Mouse (Mus musculus) hindbrain, embryonic 16.5 days (tissue): ENCODE data around the gene Cct5. TPM values are rescaled to one million over a fixed set of nuclear protein-coding genes. Genes with fewer than 3 reads are reported as not detected.

Experiments
- ATAC-seq: fragments of 200-750 bp; cut with Nextera tagmentation; 2 replicates; pipeline ENCODE4 v1.8.0; 2017; ENCODE audit warnings: moderate TSS enrichment, moderate library complexity
- H3K27ac ChIP-seq: fragments of 300-500 bp; sonication (generic); 2 replicates; pipeline ENCODE4 v1.5.1; 2014; ENCODE audit warnings: low read depth, mild to moderate bottlenecking, control low read depth, low read length, moderate library complexity
- H3K27me3 ChIP-seq: fragments of 300-500 bp; sonication (generic); replicated peaks from 2 replicates; pipeline ENCODE4 v1.6.1; 2014; ENCODE audit warnings: low read length; ENCODE audit not compliant: control insufficient read depth, insufficient read depth
- H3K36me3 ChIP-seq: fragments of 300-500 bp; sonication (generic); 2 replicates; pipeline ENCODE4 v1.6.1; 2014; ENCODE audit warnings: mild to moderate bottlenecking, low read length, moderate library complexity, mixed read lengths; ENCODE audit not compliant: control insufficient read depth, insufficient read depth
- H3K4me1 ChIP-seq: fragments of 300-500 bp; sonication (generic); 2 replicates; pipeline ENCODE4 v1.6.1; 2014; ENCODE audit warnings: low read depth, low read length; ENCODE audit not compliant: control insufficient read depth, insufficient read depth
- H3K4me2 ChIP-seq: fragments of 300-500 bp; sonication (generic); 2 replicates; pipeline ENCODE4 v1.6.1; 2014; ENCODE audit warnings: mild to moderate bottlenecking, low read length, control low read depth, moderate library complexity
- H3K4me3 ChIP-seq: fragments of 300-500 bp; sonication (generic); 2 replicates; pipeline ENCODE4 v1.5.1; 2014; ENCODE audit warnings: mild to moderate bottlenecking, low read length, control low read depth, moderate library complexity
- H3K9ac ChIP-seq: fragments of 300-500 bp; sonication (generic); 2 replicates; pipeline ENCODE4 v1.6.1; 2014; ENCODE audit warnings: low read depth, mild to moderate bottlenecking, control low read depth, low read length, moderate library complexity
- H3K9me3 ChIP-seq: fragments of 300-500 bp; sonication (generic); 2 replicates; pipeline ENCODE4 v1.6.1; 2014; ENCODE audit warnings: mild to moderate bottlenecking, low read length, moderate library complexity; ENCODE audit not compliant: control insufficient read depth
- WGBS: fragments of 180-500 bp; shearing (Covaris S2); extraction: QIAGEN DNeasy Blood & Tissue Kit; methylation state at CpG from one replicate; pipeline ENCODE4 v1.1.7; 2014; 5-methylcytosine and 5-hydroxymethylcytosine counted together
- polyA plus RNA-seq: library from polyadenylated mRNA; unstranded; fragments of >200 nt; fragmentation: Nextera tagmentation; extraction: Ambion mirVana; gene quantifications from 2 replicates; pipeline ENCODE4 v1.2.1, GENCODE M21; 2015

Gene Cct5
- polyA plus RNA-seq, 1 experiment from 2014 or later = 484 TPM

GRCm38 (mm10) chr15:31573287-31573686 lies 28.3 kb downstream of the Cct5 start:
- no peaks in the 10 kb centered on the region for H3K9me3 ChIP-seq
- H3K36me3 ChIP-seq = no peaks in the 10 kb centered on the region
- 86% methylated on average over 4 of the region's 4 CpGs for WGBS
- no peak overlapping the region for H3K4me2 ChIP-seq
- H3K4me1 ChIP-seq = peaks cover 3% of the 10 kb centered on the region; the same call in 1 of the 2 replicates
- H3K27ac ChIP-seq = no peak overlapping the region
- no peak for ATAC-seq
- H3K27me3 ChIP-seq = no peaks in the 10 kb centered on the region
- H3K9ac ChIP-seq = no peak overlapping the region
- H3K4me3 ChIP-seq = no peak overlapping the region

GRCm38 (mm10) chr15:31571906-31572722 lies 29.5 kb downstream of the Cct5 start:
- 80% methylated on average over 16 of the region's 16 CpGs for WGBS
- H3K9me3 ChIP-seq = no peaks in the 10 kb centered on the region
- H3K27ac ChIP-seq = no peak overlapping the region
- H3K36me3 ChIP-seq = no peaks in the 10 kb centered on the region
- peaks cover 3% of the 10 kb centered on the region; the same call in 1 of the 2 replicates for H3K4me1 ChIP-seq
- H3K4me3 ChIP-seq = no peak overlapping the region
- no peak overlapping the region for H3K9ac ChIP-seq
- no peak overlapping the region for H3K4me2 ChIP-seq
- ATAC-seq = no peak
- H3K27me3 ChIP-seq = no peaks in the 10 kb centered on the region

DNA sequence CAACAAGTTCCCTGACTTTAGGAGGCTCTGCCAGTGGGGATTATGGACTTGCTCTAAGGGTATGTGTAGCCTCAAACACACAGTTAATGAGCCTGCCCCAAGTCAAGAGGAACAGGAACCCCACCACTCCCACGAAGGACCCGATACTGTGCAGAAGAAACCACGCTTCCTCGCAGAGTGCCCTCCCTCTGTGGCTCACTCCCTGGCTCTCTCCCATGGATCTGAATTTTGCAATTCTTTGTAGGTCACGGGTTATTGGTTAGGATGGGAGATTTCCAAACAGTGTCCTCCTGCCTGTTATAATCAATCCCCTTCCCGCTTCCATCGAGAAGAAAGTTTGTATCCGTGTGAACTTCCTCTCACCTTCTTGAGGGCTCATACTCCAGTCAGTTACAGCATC lies 30.6 kb downstream of the Cct5 start:
- WGBS = 97% methylated on average over 8 of the region's 8 CpGs
- Histone ChIP-seq H3K4me3 (no peak overlapping the region), H3K9ac (no peak overlapping the region), H3K27ac (no peak overlapping the region), H3K27me3 (no peaks in the 10 kb centered on the region), H3K36me3 (no peaks in the 10 kb centered on the region), H3K9me3 (no peaks in the 10 kb centered on the region), H3K4me1 (peaks cover 3% of the 10 kb centered on the region; the same call in 1 of the 2 replicates), H3K4me2 (no peak overlapping the region)
- ATAC-seq = no peak

DNA sequence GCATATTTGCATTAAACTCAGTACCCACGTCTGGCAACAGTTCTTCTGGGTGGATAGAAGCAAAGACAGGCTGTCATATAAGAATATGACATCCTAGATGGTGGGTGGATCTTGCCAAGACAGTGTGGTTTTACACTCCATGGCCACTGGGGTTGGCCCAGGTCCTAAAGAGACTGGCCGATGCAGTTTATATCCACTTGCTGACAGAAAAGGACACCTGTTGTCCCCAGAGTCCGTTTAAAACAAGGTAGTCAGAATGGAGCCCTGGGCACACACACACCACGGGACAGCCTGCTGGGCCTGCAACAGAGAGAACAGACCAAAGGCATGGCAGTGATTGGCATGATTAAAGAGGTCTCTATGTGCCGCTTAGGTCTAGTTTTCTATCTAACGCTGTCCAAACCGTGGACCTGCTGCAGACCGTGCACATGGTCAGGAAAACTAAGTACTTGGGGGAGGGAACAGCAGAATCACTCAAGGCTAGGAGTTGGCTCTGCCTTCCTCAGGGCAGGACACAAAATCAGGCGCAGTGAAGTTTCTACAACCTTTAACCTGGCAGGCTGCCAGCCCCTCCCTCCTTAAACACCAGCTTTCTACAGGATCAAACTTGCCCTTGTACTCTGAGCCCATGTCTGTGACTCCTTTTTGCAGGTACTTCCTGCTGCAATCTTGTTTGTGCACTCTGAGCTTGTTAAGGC lies 32.1 kb downstream of the Cct5 start:
- ATAC-seq = peak; percentile 70
- no peaks in the 10 kb centered on the region for H3K27me3 ChIP-seq
- no peak overlapping the region for H3K4me2 ChIP-seq
- 58% methylated on average over 9 of the region's 9 CpGs for WGBS
- H3K9me3 ChIP-seq = no peaks in the 10 kb centered on the region
- no peaks in the 10 kb centered on the region for H3K36me3 ChIP-seq
- no peak overlapping the region for H3K4me3 ChIP-seq
- H3K27ac ChIP-seq = no peak overlapping the region
- peaks cover 3% of the 10 kb centered on the region; the same call in 1 of the 2 replicates for H3K4me1 ChIP-seq
- no peak overlapping the region for H3K9ac ChIP-seq

DNA sequence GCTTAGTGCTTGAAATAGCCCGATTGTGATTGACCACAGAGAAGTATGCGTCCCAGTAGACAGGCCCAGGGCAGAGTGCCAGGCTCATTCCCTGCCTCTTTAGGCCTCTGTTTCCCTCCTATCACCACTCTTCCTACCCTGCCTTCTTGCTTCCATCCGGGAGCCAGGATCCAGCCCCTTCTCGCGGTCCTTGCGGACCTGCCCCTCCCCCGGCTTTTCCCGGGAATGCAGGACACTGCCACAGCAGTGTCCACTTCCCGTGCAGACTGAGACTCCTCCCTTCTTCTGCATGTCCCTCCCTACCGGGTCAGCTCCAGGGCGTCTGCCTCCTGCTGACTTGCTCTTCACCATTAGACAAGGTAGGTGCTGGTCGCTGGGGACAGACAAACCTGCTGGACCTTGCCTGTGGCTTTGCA lies 33.0 kb downstream of the Cct5 start:
- peak; percentile 75; the same call in 1 of the 2 replicates for ATAC-seq
- 21% methylated on average over 12 of the region's 12 CpGs for WGBS

DNA sequence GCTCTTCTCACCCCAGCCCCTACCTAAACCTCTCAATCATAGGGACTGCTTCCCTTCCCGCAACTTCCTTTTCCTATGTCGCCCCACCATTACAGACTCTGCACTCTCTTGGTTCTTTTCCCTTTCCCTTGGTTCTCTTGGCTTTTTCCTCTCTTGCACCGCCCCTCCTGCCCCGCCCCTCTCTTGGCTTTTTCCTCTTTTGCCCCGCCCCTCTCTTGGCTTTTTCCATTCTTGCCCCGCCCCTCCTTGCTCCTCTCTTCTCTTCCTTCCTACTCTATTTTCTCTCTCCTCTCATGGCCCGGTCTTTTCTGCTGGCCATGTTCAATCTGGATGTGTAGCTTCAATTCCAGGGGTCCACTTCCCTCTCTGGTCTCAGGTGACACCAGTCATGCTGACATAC lies 34.2 kb downstream of the Cct5 start:
- WGBS = 71% methylated on average over 7 of the region's 7 CpGs
- no peaks in the 10 kb centered on the region for H3K36me3 ChIP-seq

More for the DNA sequence above, 33.0 kb downstream of the Cct5 start:
- no peaks in the 10 kb centered on the region for H3K36me3 ChIP-seq
- no peaks in the 10 kb centered on the region for H3K27me3 ChIP-seq
- H3K27ac ChIP-seq = no peak overlapping the region
- peak overlapping the region; percentile 6; the same call in 1 of the 2 replicates for H3K4me2 ChIP-seq
- H3K9me3 ChIP-seq = no peaks in the 10 kb centered on the region
- H3K9ac ChIP-seq = no peak overlapping the region
- no peak overlapping the region for H3K4me3 ChIP-seq
- peaks cover 3% of the 10 kb centered on the region; the same call in 1 of the 2 replicates for H3K4me1 ChIP-seq

GRCm38 (mm10) chr15:31565786-31566185 lies 35.8 kb downstream of the Cct5 start:
- ATAC-seq = no peak
- H3K36me3 ChIP-seq = no peaks in the 10 kb centered on the region
- no peak overlapping the region for H3K27ac ChIP-seq
- H3K9ac ChIP-seq = no peak overlapping the region
- H3K4me2 ChIP-seq = no peak overlapping the region
- whole genome bisulfite sequencing = 71% methylated on average over 1 of the region's 1 CpGs
- no peaks in the 10 kb centered on the region for H3K27me3 ChIP-seq
- peaks cover 3% of the 10 kb centered on the region; the same call in 1 of the 2 replicates for H3K4me1 ChIP-seq
- H3K9me3 ChIP-seq = no peaks in the 10 kb centered on the region
- no peak overlapping the region for H3K4me3 ChIP-seq

More for the DNA sequence above, 34.2 kb downstream of the Cct5 start:
- Histone ChIP-seq H3K4me2 (no peak overlapping the region), H3K4me3 (no peak overlapping the region), H3K9ac (no peak overlapping the region), H3K4me1 (peaks cover 3% of the 10 kb centered on the region; the same call in 1 of the 2 replicates), H3K27ac (no peak overlapping the region), H3K9me3 (no peaks in the 10 kb centered on the region), H3K27me3 (no peaks in the 10 kb centered on the region)
- ATAC-seq = no peak

GRCm38 (mm10) chr15:31565184-31565583 lies 36.4 kb downstream of the Cct5 start, which contains the start of gene Cmbl:
Cmbl (plus strand) TSS chr15:31565389.
- Histone ChIP-seq H3K4me1 (peaks cover 3% of the 10 kb centered on the region; the same call in 1 of the 2 replicates), H3K36me3 (no peaks in the 10 kb centered on the region), H3K9ac (no peak within 1 kb of the TSS), H3K9me3 (no peaks in the 10 kb centered on the region), H3K4me2 (no peak within 1 kb of the TSS), H3K27ac (no peak within 1 kb of the TSS), H3K27me3 (no peaks in the 10 kb centered on the region), H3K4me3 (no peak within 1 kb of the TSS)
- no peak for ATAC-seq
- WGBS = 59% methylated on average over 5 of the region's 5 CpGs
